Mouse (Mus musculus) embryonic facial prominence, embryonic 11.5 days (tissue): ENCODE measurements at regions not wholly inside any gene's neighbourhood (a gene's known extent, or its start where the extent isn't known, plus 50 kb on each side); places are given as distances from the start of the nearest gene placed in this dataset.

Source experiments
- ATAC-seq: fragments of 200-750 bp; cut with Nextera tagmentation; replicated peaks from 2 replicates; pipeline ENCODE4 v1.8.0; 2017; ENCODE audit warnings: low read depth; ENCODE audit not compliant: insufficient number of reproducible peaks, low FRiP score, low TSS enrichment
- DNase-seq: peaks from one replicate; pipeline ENCODE4 v3.0.0-alpha.2; 2015; ENCODE audit warnings: low spot score
- H3K27ac ChIP-seq: fragments of 300-500 bp; sonication (generic); replicated peaks from 2 replicates; pipeline ENCODE4 v1.5.1; 2014; ENCODE audit warnings: mild to moderate bottlenecking, low read depth, low read length, control low read depth
- H3K27me3 ChIP-seq: fragments of 300-500 bp; sonication (generic); 2 replicates; pipeline ENCODE4 v1.6.1; 2014; ENCODE audit warnings: mild to moderate bottlenecking, low read length, moderate library complexity, mixed read lengths; ENCODE audit not compliant: control insufficient read depth, insufficient read depth
- H3K36me3 ChIP-seq: fragments of 300-500 bp; sonication (generic); replicated peaks from 2 replicates; pipeline ENCODE4 v1.6.1; 2014; ENCODE audit warnings: low read depth, mild to moderate bottlenecking, low read length, moderate library complexity, mixed read lengths; ENCODE audit not compliant: control insufficient read depth, insufficient read depth
- H3K4me1 ChIP-seq: fragments of 300-500 bp; sonication (generic); 2 replicates; pipeline ENCODE4 v1.6.1; 2014; ENCODE audit warnings: low read length, mixed read lengths; ENCODE audit not compliant: control insufficient read depth, insufficient read depth
- H3K4me2 ChIP-seq: fragments of 300-500 bp; sonication (generic); 2 replicates; pipeline ENCODE4 v1.6.1; 2014; ENCODE audit warnings: low read depth, mild to moderate bottlenecking, control low read depth, low read length, moderate library complexity
- H3K4me3 ChIP-seq: fragments of 300-500 bp; sonication (generic); 2 replicates; pipeline ENCODE4 v1.5.1; 2014; ENCODE audit warnings: low read depth, low read length, control low read depth
- H3K9ac ChIP-seq: fragments of 300-500 bp; sonication (generic); replicated peaks from 2 replicates; pipeline ENCODE4 v1.6.1; 2014; ENCODE audit warnings: mild to moderate bottlenecking, control low read depth, low read length
- H3K9me3 ChIP-seq: fragments of 300-500 bp; sonication (generic); replicated peaks from 2 replicates; pipeline ENCODE4 v1.6.1; 2016; ENCODE audit warnings: mild to moderate bottlenecking, low read length, inconsistent platforms, mixed read lengths; ENCODE audit not compliant: control insufficient read depth
- WGBS: fragments of 180-500 bp; shearing (Covaris S2); extraction: QIAGEN DNeasy Blood & Tissue Kit; methylation state at CpG from one replicate; pipeline ENCODE4 v1.1.7; 2014; 5-methylcytosine and 5-hydroxymethylcytosine counted together

- no peak overlapping the region for H3K27ac ChIP-seq
- no peak for DNase-seq
- ATAC-seq = no peak
- H3K9me3 ChIP-seq = no peaks in the 10 kb centered on the region
- no peak overlapping the region for H3K9ac ChIP-seq
- H3K4me1 ChIP-seq = no peaks in the 10 kb centered on the region
- H3K36me3 ChIP-seq = no peaks in the 10 kb centered on the region
- 81% methylated on average over 2 of the region's 2 CpGs for WGBS
- no peak overlapping the region for H3K4me3 ChIP-seq
- no peaks in the 10 kb centered on the region for H3K27me3 ChIP-seq
- H3K4me2 ChIP-seq = no peak overlapping the region
Observed at GRCm38 (mm10) chr11:111696668-111697067, 630.7 kb downstream of the Kcnj2 start.

GRCm38 (mm10) chr11:111699862-111700261 is 633.9 kb downstream of the Kcnj2 start:
- H3K27ac ChIP-seq = no peak overlapping the region
- H3K9ac ChIP-seq = no peak overlapping the region
- DNase-seq (no peak), ATAC-seq (no peak)
- H3K4me1 ChIP-seq = no peaks in the 10 kb centered on the region
- H3K9me3 ChIP-seq = no peaks in the 10 kb centered on the region
- no peak overlapping the region for H3K4me2 ChIP-seq
- H3K4me3 ChIP-seq = no peak overlapping the region
- 89% methylated on average over 3 of the region's 3 CpGs for WGBS
- H3K36me3 ChIP-seq = no peaks in the 10 kb centered on the region
- no peaks in the 10 kb centered on the region for H3K27me3 ChIP-seq

- H3K9ac ChIP-seq = no peak overlapping the region
- no peaks in the 10 kb centered on the region for H3K27me3 ChIP-seq
- H3K4me1 ChIP-seq = no peaks in the 10 kb centered on the region
- ATAC-seq (no peak), DNase-seq (no peak)
- whole genome bisulfite sequencing = 65% methylated on average over 4 of the region's 4 CpGs
- H3K4me3 ChIP-seq = no peak overlapping the region
- H3K4me2 ChIP-seq = no peak overlapping the region
- no peak overlapping the region for H3K27ac ChIP-seq
- H3K9me3 ChIP-seq = no peaks in the 10 kb centered on the region
- H3K36me3 ChIP-seq = no peaks in the 10 kb centered on the region
Observed at GRCm38 (mm10) chr11:111706882-111707281, 640.9 kb downstream of the Kcnj2 start.

- DNase-seq (no peak), ATAC-seq (no peak)
- 89% methylated on average over 5 of the region's 5 CpGs for WGBS
- Histone ChIP-seq H3K4me1 (no peaks in the 10 kb centered on the region), H3K4me2 (no peak overlapping the region), H3K4me3 (no peak overlapping the region), H3K9me3 (no peaks in the 10 kb centered on the region), H3K9ac (no peak overlapping the region), H3K27me3 (no peaks in the 10 kb centered on the region), H3K27ac (no peak overlapping the region), H3K36me3 (no peaks in the 10 kb centered on the region)
Observed at GRCm38 (mm10) chr11:111715401-111715800, 649.4 kb downstream of the Kcnj2 start.

GRCm38 (mm10) chr11:111722276-111722675 is 656.3 kb downstream of the Kcnj2 start:
- H3K4me1 ChIP-seq = no peaks in the 10 kb centered on the region
- no peak overlapping the region for H3K9ac ChIP-seq
- H3K4me3 ChIP-seq = no peak overlapping the region
- no peaks in the 10 kb centered on the region for H3K36me3 ChIP-seq
- no peak for DNase-seq
- H3K27me3 ChIP-seq = no peaks in the 10 kb centered on the region
- no peaks in the 10 kb centered on the region for H3K9me3 ChIP-seq
- no peak overlapping the region for H3K27ac ChIP-seq
- no peak for ATAC-seq
- no peak overlapping the region for H3K4me2 ChIP-seq
- 76% methylated on average over 4 of the region's 4 CpGs for WGBS

- ATAC-seq (no peak), DNase-seq (no peak)
- no peak overlapping the region for H3K4me3 ChIP-seq
- WGBS = 56% methylated on average over 4 of the region's 4 CpGs
- H3K36me3 ChIP-seq = no peaks in the 10 kb centered on the region
- no peaks in the 10 kb centered on the region for H3K4me1 ChIP-seq
- H3K9me3 ChIP-seq = no peaks in the 10 kb centered on the region
- H3K27ac ChIP-seq = no peak overlapping the region
- H3K9ac ChIP-seq = no peak overlapping the region
- H3K27me3 ChIP-seq = no peaks in the 10 kb centered on the region
- no peak overlapping the region for H3K4me2 ChIP-seq
Observed at GRCm38 (mm10) chr11:111728148-111728547, 662.2 kb downstream of the Kcnj2 start.

- peak; percentile 11 for DNase-seq
- Histone ChIP-seq H3K4me2 (no peak overlapping the region), H3K4me1 (no peaks in the 10 kb centered on the region), H3K9me3 (no peaks in the 10 kb centered on the region), H3K27ac (no peak overlapping the region), H3K36me3 (no peaks in the 10 kb centered on the region), H3K4me3 (no peak overlapping the region), H3K9ac (no peak overlapping the region), H3K27me3 (no peaks in the 10 kb centered on the region)
- 54% methylated on average over 8 of the region's 8 CpGs for WGBS
- ATAC-seq = no peak
Observed at GRCm38 (mm10) chr11:111732096-111732495, 666.1 kb downstream of the Kcnj2 start.

- WGBS = 93% methylated on average over 1 of the region's 1 CpGs
- Histone ChIP-seq H3K9me3 (no peaks in the 10 kb centered on the region), H3K36me3 (no peaks in the 10 kb centered on the region), H3K4me3 (no peak overlapping the region), H3K27me3 (no peaks in the 10 kb centered on the region), H3K4me2 (no peak overlapping the region), H3K27ac (no peak overlapping the region), H3K4me1 (no peaks in the 10 kb centered on the region), H3K9ac (no peak overlapping the region)
- ATAC-seq (no peak), DNase-seq (no peak)
Observed at GRCm38 (mm10) chr11:111735446-111735845, 669.5 kb downstream of the Kcnj2 start.
